Mouse (Mus musculus) C2C12 (cell line): ENCODE results near the gene Rpl35a. TPM values are rescaled to one million over a fixed set of nuclear protein-coding genes. Genes with fewer than 3 reads are reported as not detected.

ENCODE experiments used
- H3K27me3 ChIP-seq: one replicate; pipeline ENCODE4 v1.6.1; 2011; ENCODE audit not compliant: control insufficient read depth, insufficient read depth, insufficient read length
- H3K36me3 ChIP-seq: one replicate; pipeline ENCODE4 v1.6.1; 2011; ENCODE audit not compliant: control insufficient read depth, insufficient read depth
- H3K4me3 ChIP-seq: one replicate; pipeline ENCODE4 v1.5.1; 2011; ENCODE audit warnings: mild to moderate bottlenecking, control low read depth; ENCODE audit not compliant: poor library complexity, insufficient read depth, severe bottlenecking
- H3K79me2 ChIP-seq: one replicate; pipeline ENCODE4 v1.6.1; 2011; ENCODE audit not compliant: control insufficient read depth, insufficient read depth
- H3K79me3 ChIP-seq: one replicate; pipeline ENCODE4 v1.6.1; 2011; ENCODE audit warnings: low read depth, control low read depth
- H3ac ChIP-seq: one replicate; pipeline ENCODE3; 2011; ENCODE audit warnings: low read depth; ENCODE audit not compliant: control insufficient read depth, insufficient read length
- CEBPB ChIP-seq: IDR thresholded peaks from one replicate; pipeline ENCODE4 v1.6.1; 2011; ENCODE audit warnings: low read depth, mild to moderate bottlenecking, control low read depth, moderate library complexity
- CTCF ChIP-seq: IDR thresholded peaks from one replicate; pipeline ENCODE4 v1.5.1; 2011; ENCODE audit not compliant: control insufficient read depth, insufficient read depth, insufficient read length
- FOSL1 ChIP-seq: IDR thresholded peaks from one replicate; pipeline ENCODE4 v1.8.0; 2011; ENCODE audit warnings: mild to moderate bottlenecking, low read length; ENCODE audit not compliant: poor library complexity, insufficient read depth, severe bottlenecking
- MAX ChIP-seq: IDR thresholded peaks from one replicate; pipeline ENCODE4 v1.6.1; 2011; ENCODE audit warnings: mild to moderate bottlenecking, control low read depth
- MYOD1 ChIP-seq: IDR thresholded peaks from one replicate; pipeline ENCODE4 v1.6.1; 2011; ENCODE audit warnings: low read depth; ENCODE audit not compliant: control insufficient read depth, insufficient read length
- MYOG ChIP-seq: IDR thresholded peaks from one replicate; pipeline ENCODE4 v1.6.1; 2011; ENCODE audit not compliant: control insufficient read depth, insufficient read length; ENCODE audit errors: extremely low read depth
- USF1 ChIP-seq: IDR thresholded peaks from one replicate; pipeline ENCODE4 v1.6.1; 2011; ENCODE audit warnings: low read depth, mild to moderate bottlenecking, control low read depth, moderate library complexity
- polyA plus RNA-seq: library from polyadenylated mRNA; unstranded; fragments of >200 nt; fragmentation: generic; extraction: Trizol; gene quantifications from one replicate; pipeline ENCODE4 v1.2.1, GENCODE M21; 2012; ENCODE audit warnings: missing spikeins

The Rpl35a gene
- polyA plus RNA-seq, 1 experiment: 3,163 TPM

GRCm38 (mm10) chr16:33023750-33024149 is 32.5 kb upstream of the Rpl35a start:
- no peak overlapping the region for H3ac ChIP-seq
- TF ChIP-seq USF1 (no peak), CTCF (peak; percentile 91)
- H3K27me3 ChIP-seq: no peaks in the 10 kb centered on the region
- H3K4me3 ChIP-seq: no peak overlapping the region
- H3K79me2 ChIP-seq: no peaks in the 10 kb centered on the region
- no peaks in the 10 kb centered on the region for H3K36me3 ChIP-seq
- H3K79me3 ChIP-seq: no peaks in the 10 kb centered on the region

GRCm38 (mm10) chr16:33024456-33025104 is 31.7 kb upstream of the Rpl35a start:
- Histone ChIP-seq H3K27me3 (no peaks in the 10 kb centered on the region), H3K36me3 (no peaks in the 10 kb centered on the region), H3K79me2 (no peaks in the 10 kb centered on the region), H3ac (no peak overlapping the region), H3K4me3 (no peak overlapping the region), H3K79me3 (no peaks in the 10 kb centered on the region)
- TF ChIP-seq CTCF (no peak), MYOD1 (no peak), MYOG (no peak), FOSL1 (no peak), CEBPB (no peak), MAX (no peak), USF1 (no peak)

GRCm38 (mm10) chr16:33026357-33026756 is 29.9 kb upstream of the Rpl35a start:
- Histone ChIP-seq H3K27me3 (no peaks in the 10 kb centered on the region), H3ac (no peak overlapping the region), H3K79me3 (no peaks in the 10 kb centered on the region), H3K36me3 (no peaks in the 10 kb centered on the region), H3K79me2 (no peaks in the 10 kb centered on the region), H3K4me3 (no peak overlapping the region)
- TF ChIP-seq CEBPB (no peak), MAX (no peak), CTCF (no peak), USF1 (no peak)

GRCm38 (mm10) chr16:33036006-33036405 is 20.2 kb upstream of the Rpl35a start:
- Histone ChIP-seq H3ac (no peak overlapping the region), H3K79me2 (no peaks in the 10 kb centered on the region), H3K4me3 (no peak overlapping the region), H3K36me3 (no peaks in the 10 kb centered on the region), H3K27me3 (no peaks in the 10 kb centered on the region), H3K79me3 (no peaks in the 10 kb centered on the region)
- TF ChIP-seq CEBPB (no peak), FOSL1 (no peak), MAX (no peak), MYOD1 (no peak), USF1 (no peak), MYOG (no peak), CTCF (no peak)

- H3K27me3 ChIP-seq: no peaks in the 10 kb centered on the region
- H3ac ChIP-seq: no peak overlapping the region
- no peaks in the 10 kb centered on the region for H3K79me2 ChIP-seq
- TF ChIP-seq CEBPB (no peak), USF1 (no peak), MYOG (no peak)
- H3K36me3 ChIP-seq: no peaks in the 10 kb centered on the region
- no peak overlapping the region for H3K4me3 ChIP-seq
- H3K79me3 ChIP-seq: no peaks in the 10 kb centered on the region
Measured at GRCm38 (mm10) chr16:33042682-33043081, 13.6 kb upstream of the Rpl35a start.

- Histone ChIP-seq H3K79me3 (no peaks in the 10 kb centered on the region), H3ac (no peak overlapping the region), H3K4me3 (peak overlapping the region; percentile 14), H3K36me3 (no peaks in the 10 kb centered on the region), H3K27me3 (no peaks in the 10 kb centered on the region), H3K79me2 (no peaks in the 10 kb centered on the region)
- TF ChIP-seq MYOG: no peak
- TF ChIP-seq CEBPB: no peak
- no peak for TF ChIP-seq CTCF
- TF ChIP-seq USF1: no peak
- TF ChIP-seq FOSL1: no peak
- no peak for TF ChIP-seq MYOD1
- no peak for TF ChIP-seq MAX
Measured at GRCm38 (mm10) chr16:33043268-33043667, 13.0 kb upstream of the Rpl35a start.
